Mouse (Mus musculus) heart, postnatal 0 days (tissue): ENCODE data around the gene Nkain2. TPM values are rescaled to one million over a fixed set of nuclear protein-coding genes. Genes with fewer than 3 reads are reported as not detected.
A peak's percentile ranks its signal among the peaks of the same experiment; 100 is the strongest.

Experiments
- ATAC-seq: fragments of 200-750 bp; cut with Nextera tagmentation; 2 replicates; pipeline ENCODE4 v1.8.0; 2017; ENCODE audit warnings: low read depth, moderate number of reproducible peaks, moderate library complexity; ENCODE audit not compliant: insufficient read depth
- DNase-seq: peaks from one replicate; pipeline ENCODE4 v3.0.0-alpha.2; 2016; ENCODE audit warnings: low spot score
- H3K27ac ChIP-seq: fragments of 300-500 bp; sonication (generic); 2 replicates; pipeline ENCODE4 v1.5.1; 2014; ENCODE audit warnings: low read depth, mild to moderate bottlenecking
- H3K27me3 ChIP-seq: fragments of 300-500 bp; sonication (generic); 2 replicates; pipeline ENCODE4 v1.6.1; 2014; ENCODE audit warnings: low read length, mixed read lengths; ENCODE audit not compliant: control insufficient read depth, insufficient read depth
- H3K36me3 ChIP-seq: fragments of 300-500 bp; sonication (generic); replicated peaks from 2 replicates; pipeline ENCODE4 v1.6.1; 2014; ENCODE audit warnings: low read length, mixed read lengths; ENCODE audit not compliant: control insufficient read depth, insufficient read depth
- H3K4me1 ChIP-seq: fragments of 300-500 bp; sonication (generic); 2 replicates; pipeline ENCODE4 v1.6.1; 2014; ENCODE audit warnings: antibody characterized with exemption; ENCODE audit not compliant: control insufficient read depth, insufficient read depth
- H3K4me2 ChIP-seq: fragments of 300-500 bp; sonication (generic); 2 replicates; pipeline ENCODE4 v1.6.1; 2014; ENCODE audit warnings: low read depth, mild to moderate bottlenecking, low read length, moderate library complexity
- H3K4me3 ChIP-seq: fragments of 300-500 bp; sonication (generic); 2 replicates; pipeline ENCODE4 v1.5.1; 2014; ENCODE audit warnings: low read depth, low read length
- H3K9ac ChIP-seq: fragments of 300-500 bp; sonication (generic); replicated peaks from 2 replicates; pipeline ENCODE4 v1.6.1; 2014; ENCODE audit warnings: low read depth, low read length, mixed read lengths
- H3K9me3 ChIP-seq: fragments of 300-500 bp; sonication (generic); replicated peaks from 2 replicates; pipeline ENCODE4 v1.6.1; 2016; ENCODE audit warnings: low read length; ENCODE audit not compliant: control insufficient read depth
- CTCF ChIP-seq: IDR thresholded peaks from 2 replicates; pipeline ENCODE4 v1.5.1; 2016; ENCODE audit warnings: antibody characterized with exemption, control low read depth, low read depth
- EP300 ChIP-seq: IDR thresholded peaks from 2 replicates; pipeline ENCODE4 v1.6.1; 2016; ENCODE audit warnings: antibody characterized with exemption, low read depth
- WGBS: fragments of 180-500 bp; shearing (Covaris S2); extraction: QIAGEN DNeasy Blood & Tissue Kit; methylation state at CpG from one replicate; pipeline ENCODE4 v1.1.7; 2014; 5-methylcytosine and 5-hydroxymethylcytosine counted together
- polyA plus RNA-seq: library from polyadenylated mRNA; unstranded; fragments of >200 nt; fragmentation: Nextera tagmentation; extraction: Ambion mirVana; gene quantifications from 2 replicates; pipeline ENCODE4 v1.2.1, GENCODE M21; 2015
- total RNA-seq: library from RNA; depleted of rRNA; stranded (reverse); fragments of >200 nt; gene quantifications from 2 replicates; pipeline ENCODE4 v1.2.3, GENCODE M21; 2014; ENCODE audit warnings: low replicate concordance; rRNA removed

Nkain2 gene
- total RNA-seq (0.95 and 2.4 TPM in 2 replicates), polyA plus RNA-seq (0.26 and 0.29 TPM in 2 replicates)

GRCm38 (mm10) chr10:32889652-32890506 is at the start of gene Nkain2:
Gene Nkain2 (minus strand): TSS chr10:32890462.
- H3K9me3 ChIP-seq = no peaks in the 10 kb centered on the region
- H3K4me3 ChIP-seq = peak within 1 kb of the TSS; percentile 77
- WGBS = 0% methylated on average over 57 of the region's 81 CpGs
- no peak within 1 kb of the TSS for H3K27ac ChIP-seq
- H3K9ac ChIP-seq = peak within 1 kb of the TSS; percentile 66
- peak; percentile 10 for DNase-seq
- no peaks in the 10 kb centered on the region; the same call in 1 of the 2 replicates for H3K4me1 ChIP-seq
- H3K27me3 ChIP-seq = 0 out of 2 replicates have a peak, but pooled peaks cover 12% of the 10 kb centered on the region
- peak within 1 kb of the TSS; percentile 80 for H3K4me2 ChIP-seq
- TF ChIP-seq CTCF (no peak), EP300 (no peak)
- H3K36me3 ChIP-seq = no peaks in the 10 kb centered on the region
- ATAC-seq = peak; percentile 65

GRCm38 (mm10) chr10:32939853-32940252 is 49.6 kb upstream of the Nkain2 start:
- no peaks in the 10 kb centered on the region for H3K36me3 ChIP-seq
- no peak overlapping the region for H3K4me3 ChIP-seq
- no peaks in the 10 kb centered on the region for H3K27me3 ChIP-seq
- TF ChIP-seq EP300 (no peak), CTCF (no peak)
- H3K9ac ChIP-seq = no peak overlapping the region
- DNase-seq (no peak), ATAC-seq (no peak)
- no peak overlapping the region for H3K27ac ChIP-seq
- WGBS = 90% methylated on average over 3 of the region's 3 CpGs
- no peak overlapping the region for H3K4me2 ChIP-seq
- no peaks in the 10 kb centered on the region for H3K4me1 ChIP-seq
- H3K9me3 ChIP-seq = peaks cover 5% of the 10 kb centered on the region; the same call in 1 of the 2 replicates

GRCm38 (mm10) chr10:32895093-32895492 is 4.8 kb upstream of the Nkain2 start:
- DNase-seq (no peak), ATAC-seq (no peak)
- no peaks in the 10 kb centered on the region for H3K36me3 ChIP-seq
- no peaks in the 10 kb centered on the region for H3K9me3 ChIP-seq
- H3K4me1 ChIP-seq = no peaks in the 10 kb centered on the region
- no peak overlapping the region for H3K4me2 ChIP-seq
- H3K27me3 ChIP-seq = 0 out of 2 replicates have a peak, but pooled peaks cover 5% of the 10 kb centered on the region
- no peak overlapping the region for H3K9ac ChIP-seq
- no peak overlapping the region for H3K27ac ChIP-seq
- H3K4me3 ChIP-seq = no peak overlapping the region
- no peak for TF ChIP-seq EP300
- TF ChIP-seq CTCF = peak; percentile 56

DNA sequence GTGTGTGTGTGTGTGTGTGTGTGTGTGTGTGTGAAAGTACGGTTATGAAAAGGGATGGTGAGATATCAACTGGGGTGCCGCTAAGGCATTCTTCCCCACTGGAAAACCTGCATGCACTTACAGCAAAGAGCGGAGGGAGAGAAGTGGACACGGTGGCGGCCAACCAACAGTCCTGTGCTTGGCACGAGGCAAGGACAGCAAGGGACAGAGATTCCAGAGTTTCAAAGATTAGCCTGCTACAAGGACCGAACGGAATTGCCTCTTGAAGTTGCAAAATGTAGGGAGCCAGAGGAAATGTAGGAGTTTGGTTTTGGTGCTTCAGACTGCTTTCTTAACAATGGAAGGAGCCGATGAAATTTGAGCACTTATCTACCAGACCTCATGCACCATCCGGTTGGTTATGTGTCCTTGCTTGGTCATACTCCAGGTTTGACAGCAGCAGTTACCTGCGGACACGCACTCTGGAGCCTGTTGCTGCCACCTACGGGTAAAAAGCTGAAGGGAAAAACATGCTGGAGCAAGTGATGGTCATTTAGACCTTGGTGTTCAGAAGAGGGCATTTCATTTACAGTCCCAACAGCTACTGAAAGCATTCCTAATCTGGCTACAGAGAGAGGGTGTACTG is 357 bp upstream of the Nkain2 start:
- Histone ChIP-seq H3K4me2 (peak overlapping the region; percentile 80), H3K27me3 (0 out of 2 replicates have a peak, but pooled peaks cover 12% of the 10 kb centered on the region), H3K9me3 (no peaks in the 10 kb centered on the region), H3K4me1 (no peaks in the 10 kb centered on the region; the same call in 1 of the 2 replicates), H3K4me3 (peak overlapping the region; percentile 77), H3K27ac (no peak overlapping the region), H3K9ac (peak overlapping the region; percentile 66; the same call in 1 of the 2 replicates), H3K36me3 (no peaks in the 10 kb centered on the region)
- TF ChIP-seq EP300 = no peak
- TF ChIP-seq CTCF = peak; percentile 71
- WGBS = under 1% methylated on average over 13 of the region's 13 CpGs
- DNase-seq = peak; percentile 47
- ATAC-seq = peak; percentile 72

- Histone ChIP-seq H3K9me3 (no peaks in the 10 kb centered on the region), H3K36me3 (no peaks in the 10 kb centered on the region), H3K4me2 (no peak overlapping the region), H3K9ac (no peak overlapping the region), H3K4me3 (no peak overlapping the region), H3K27ac (no peak overlapping the region), H3K4me1 (no peaks in the 10 kb centered on the region; the same call in 1 of the 2 replicates), H3K27me3 (no peaks in the 10 kb centered on the region)
- ATAC-seq (no peak), DNase-seq (no peak)
- TF ChIP-seq CTCF = no peak
- TF ChIP-seq EP300 = no peak
- WGBS = 66% methylated on average over 6 of the region's 6 CpGs
These were observed 8.3 kb downstream of the Nkain2 start for GRCm38 (mm10) chr10:32881977-32882376.
